Mouse (Mus musculus) cerebellum, adult 9-10 months (tissue): ENCODE data around the gene Lurap1.

Experiments
- DNase-seq: peaks from one replicate; pipeline ENCODE4 v3.0.0; 2022

Gene Lurap1

DNA sequence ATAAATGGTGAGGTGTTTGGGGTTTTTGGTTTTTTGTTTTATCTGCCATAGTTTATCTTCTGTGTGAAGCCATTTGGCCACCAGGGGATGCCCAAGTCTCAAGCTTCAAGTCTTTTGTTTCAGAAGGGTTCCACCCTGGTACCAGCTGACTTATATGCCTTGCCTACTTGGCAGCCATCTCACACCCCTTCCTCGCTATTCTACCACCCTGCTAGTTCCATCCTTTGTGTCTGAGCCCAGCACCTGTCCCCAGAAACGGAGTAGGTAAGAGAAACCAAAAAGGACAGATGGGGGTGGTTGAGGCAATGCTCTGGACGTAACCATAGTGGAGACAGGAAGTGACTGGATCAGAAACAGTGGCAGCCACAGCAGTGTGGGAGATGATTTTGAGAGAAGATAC, 8.8 kb upstream of the Lurap1 start:
- DNase-seq = no peak

DNA sequence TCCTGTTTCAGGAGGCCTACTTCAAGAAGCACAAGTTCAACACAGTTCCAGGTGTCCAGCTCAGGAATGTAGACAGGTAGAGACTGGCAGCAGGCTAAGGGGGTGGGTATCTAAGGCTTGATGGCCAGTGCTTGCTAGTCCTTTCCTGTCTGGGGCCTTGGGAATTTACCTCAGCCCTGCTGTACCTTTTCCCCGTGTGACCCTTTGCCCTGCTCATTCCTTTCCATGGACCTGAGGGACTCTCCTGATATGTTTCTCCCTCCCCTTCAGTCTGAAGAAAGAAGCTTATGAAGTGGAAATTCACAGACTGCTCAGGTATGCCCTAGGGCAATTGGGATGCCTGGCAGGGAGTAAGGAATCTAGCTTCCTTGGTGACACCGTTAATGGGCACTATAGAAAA, 6.7 kb upstream of the Lurap1 start:
- DNase-seq = no peak

- DNase-seq = no peak
Measured at GRCm38 (mm10) chr4:116152702-116153101, 1.6 kb upstream of the Lurap1 start.

- DNase-seq = no peak
Measured at GRCm38 (mm10) chr4:116150862-116151221, 296 bp downstream of the Lurap1 start.

GRCm38 (mm10) chr4:116150156-116150861, 829 bp downstream of the Lurap1 start:
- peak; percentile 57 for DNase-seq

DNA sequence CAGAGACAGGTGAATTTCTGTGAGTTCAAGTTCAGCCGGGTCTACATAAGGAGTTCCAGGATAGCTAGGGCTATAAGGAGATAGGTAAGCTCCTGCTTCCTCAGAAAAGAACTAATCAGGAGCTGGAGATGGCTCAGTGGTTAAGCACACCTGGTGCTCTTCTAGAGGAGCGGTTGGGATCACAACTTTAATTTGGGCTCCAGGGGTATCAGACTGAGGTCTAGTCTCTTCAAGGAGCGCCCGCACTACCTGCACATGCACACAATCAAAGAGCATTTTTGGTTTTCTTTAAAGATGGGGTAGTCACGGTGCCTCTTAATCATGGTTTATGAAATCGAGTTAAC, 1.4 kb downstream of the Lurap1 start:
- DNase-seq = no peak

DNA sequence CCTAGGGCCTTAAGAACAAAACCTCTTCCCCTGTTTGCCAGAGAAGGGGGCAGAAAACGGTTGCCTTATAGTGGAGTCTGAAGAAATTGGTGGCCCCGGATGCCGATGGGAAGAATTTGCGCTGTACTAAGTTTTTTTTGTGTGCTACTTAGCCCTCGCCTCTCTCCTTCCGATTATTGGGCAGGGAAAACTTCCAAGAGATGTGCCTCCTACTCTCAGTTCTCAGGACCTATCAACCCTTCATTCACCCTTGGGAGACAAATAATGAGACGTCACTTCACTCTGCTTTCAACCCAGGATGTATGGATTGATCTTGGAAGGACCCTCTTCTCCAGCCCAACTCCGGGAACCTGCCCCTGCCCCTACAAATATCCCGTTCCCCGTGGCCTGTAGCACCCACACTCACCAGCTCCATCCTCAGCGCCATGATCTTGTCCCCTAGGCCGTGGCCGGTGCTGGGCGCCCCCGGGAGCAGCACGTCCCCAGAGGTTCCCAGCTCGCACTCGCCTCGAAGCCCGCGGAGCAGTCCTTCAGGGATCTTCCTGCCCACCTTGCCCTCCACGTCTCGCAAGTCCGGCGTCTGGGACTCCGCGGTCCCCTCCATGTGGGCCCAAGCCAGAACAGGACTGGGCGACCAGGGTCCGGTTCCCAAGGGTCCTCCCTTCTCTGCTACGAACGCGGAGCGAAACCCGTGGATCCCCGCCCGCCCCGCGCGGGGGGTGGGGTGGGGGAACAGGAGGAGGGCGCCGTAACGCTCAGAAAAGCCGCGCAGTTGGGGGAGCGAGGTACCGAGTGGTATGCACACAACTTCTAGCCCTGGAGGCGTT, 7.0 kb downstream of the Lurap1 start:
- peak; percentile 87 for DNase-seq

DNA sequence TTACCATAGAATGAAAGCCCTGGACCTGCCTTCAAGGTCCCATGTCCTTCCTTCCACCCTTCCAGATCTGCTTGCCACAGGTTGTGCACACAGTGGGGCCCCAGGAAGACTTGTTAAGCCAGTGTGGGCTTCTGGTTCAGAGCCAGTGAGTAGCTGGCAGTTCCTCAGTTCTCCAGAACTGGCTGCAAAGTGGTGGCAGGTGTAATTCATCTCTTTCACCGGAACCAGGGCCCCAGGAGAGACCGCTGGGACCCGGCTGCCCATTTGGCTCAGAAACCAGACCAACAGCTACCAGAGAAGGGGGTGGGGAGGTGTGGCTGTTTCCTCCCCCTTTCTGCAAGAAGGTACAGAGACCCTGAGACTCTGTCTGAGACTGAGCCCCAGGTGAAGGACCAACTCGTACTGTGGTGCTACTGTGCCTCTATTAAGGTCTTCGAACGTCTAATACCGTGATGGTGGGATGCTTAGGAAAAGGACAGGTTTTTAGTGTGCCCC, 7.8 kb downstream of the Lurap1 start:
- peak; percentile 99 for DNase-seq

- no peak for DNase-seq
Measured at GRCm38 (mm10) chr4:116142269-116142668, 8.9 kb downstream of the Lurap1 start.

DNA sequence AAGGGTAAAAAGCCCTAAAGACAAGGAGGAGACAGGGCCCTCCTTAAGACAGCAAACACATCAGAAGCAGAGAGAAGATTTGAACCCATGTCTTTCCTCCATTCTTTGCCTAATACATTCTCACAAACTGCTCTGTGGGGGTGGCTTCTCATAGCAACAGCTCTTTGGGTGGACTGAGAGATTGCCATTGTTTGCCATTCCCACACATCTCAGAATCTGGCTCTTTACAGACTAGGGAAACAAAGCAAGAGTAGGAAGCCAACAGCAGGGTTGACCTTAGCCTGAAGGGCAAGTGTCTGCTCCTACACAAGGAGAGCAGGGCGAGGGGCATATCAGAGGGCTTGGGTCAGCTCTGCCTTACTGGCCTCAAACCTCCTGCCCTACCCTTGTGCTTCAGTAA, 9.4 kb downstream of the Lurap1 start:
- DNase-seq = no peak

DNA sequence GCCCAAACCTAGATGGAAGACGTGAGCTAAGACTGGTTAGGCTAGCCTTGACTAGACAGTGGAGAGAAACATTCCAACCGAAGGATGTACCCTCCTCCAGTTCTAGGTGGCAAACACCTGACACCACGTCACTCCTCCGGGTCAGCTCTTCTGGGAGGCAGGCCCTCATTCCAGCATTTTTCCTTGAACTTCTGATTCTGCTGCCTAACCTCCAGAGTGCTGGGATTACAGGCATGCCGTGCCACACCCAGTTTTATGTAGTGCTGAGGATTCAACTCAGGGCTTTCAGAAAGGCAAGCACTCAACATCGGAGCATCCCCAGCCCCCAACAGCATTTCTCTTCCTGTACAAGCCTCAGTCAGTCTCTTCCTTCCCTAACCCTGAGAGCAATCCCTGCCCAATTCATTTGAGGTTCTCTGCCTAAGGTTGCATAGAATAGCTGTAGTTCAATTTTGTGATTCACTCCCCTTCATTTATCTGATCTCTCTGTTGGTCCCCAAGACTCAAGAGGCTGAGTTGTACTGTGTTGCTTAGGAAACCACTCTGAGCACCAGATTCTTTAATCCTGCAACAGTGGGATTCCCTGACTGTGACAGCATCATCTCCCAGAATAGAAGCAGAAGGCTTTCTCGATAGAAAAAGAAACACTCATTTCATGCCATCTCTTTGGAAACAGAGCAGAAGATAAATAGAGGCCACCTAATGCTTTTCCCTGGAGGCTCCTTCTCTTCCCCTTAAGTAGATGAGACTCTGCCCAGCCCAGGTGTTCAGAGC, 10.2 kb downstream of the Lurap1 start:
- DNase-seq = no peak

DNA sequence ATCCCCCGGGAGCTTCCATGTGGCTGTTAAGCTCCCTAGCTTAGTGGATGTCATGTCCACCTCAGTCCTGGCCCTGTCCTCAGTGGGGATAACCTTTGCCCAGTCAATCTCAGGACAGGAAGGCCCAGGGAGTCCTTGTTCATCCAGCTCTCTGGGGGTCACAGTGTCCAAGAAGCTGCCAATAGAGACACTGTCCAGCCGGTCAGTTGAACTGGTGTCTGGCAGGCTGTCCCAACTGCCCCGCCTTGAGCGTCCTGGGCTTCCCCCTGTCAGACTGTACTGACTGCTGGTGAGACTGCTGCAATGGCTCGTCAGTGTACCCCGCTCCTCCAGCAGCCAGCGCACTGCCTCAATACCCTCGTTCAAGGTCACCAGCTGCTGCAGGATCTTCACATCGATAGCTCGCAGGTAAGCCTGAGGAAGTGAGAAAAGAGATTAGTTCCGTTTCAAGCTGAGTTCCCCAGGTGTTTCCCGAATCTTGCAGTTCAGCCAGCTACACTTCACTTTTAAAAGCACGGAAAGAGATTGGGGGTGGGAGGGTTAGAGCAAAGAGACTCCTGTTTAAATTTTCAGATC, 13.6 kb downstream of the Lurap1 start:
- no peak for DNase-seq

GRCm38 (mm10) chr4:116134990-116135389, 16.1 kb downstream of the Lurap1 start:
- peak; percentile 60 for DNase-seq

DNA sequence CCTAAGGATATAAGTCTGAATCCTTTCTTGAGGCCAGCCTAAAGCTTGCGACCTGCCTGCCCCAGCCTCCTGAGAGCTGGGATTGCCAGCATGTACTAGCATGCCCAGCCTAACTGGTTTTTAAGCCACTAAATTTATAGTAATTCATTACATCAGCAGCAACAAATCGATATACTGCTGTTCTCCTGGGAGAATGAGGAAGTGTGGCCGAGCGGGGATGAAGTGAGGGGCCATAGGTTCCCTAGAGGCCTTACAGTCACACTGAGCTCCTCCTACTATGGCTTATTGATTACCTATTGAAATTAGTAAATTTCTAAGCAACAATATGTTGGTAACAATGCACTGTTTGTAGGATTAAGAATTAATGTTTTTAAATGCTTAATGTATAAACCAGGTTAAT, 18.0 kb downstream of the Lurap1 start:
- peak; percentile 14 for DNase-seq

GRCm38 (mm10) chr4:116127956-116128355, 23.2 kb downstream of the Lurap1 start:
- DNase-seq = peak; percentile 10

GRCm38 (mm10) chr4:116125803-116126386, 25.2 kb downstream of the Lurap1 start:
- DNase-seq = no peak

DNA sequence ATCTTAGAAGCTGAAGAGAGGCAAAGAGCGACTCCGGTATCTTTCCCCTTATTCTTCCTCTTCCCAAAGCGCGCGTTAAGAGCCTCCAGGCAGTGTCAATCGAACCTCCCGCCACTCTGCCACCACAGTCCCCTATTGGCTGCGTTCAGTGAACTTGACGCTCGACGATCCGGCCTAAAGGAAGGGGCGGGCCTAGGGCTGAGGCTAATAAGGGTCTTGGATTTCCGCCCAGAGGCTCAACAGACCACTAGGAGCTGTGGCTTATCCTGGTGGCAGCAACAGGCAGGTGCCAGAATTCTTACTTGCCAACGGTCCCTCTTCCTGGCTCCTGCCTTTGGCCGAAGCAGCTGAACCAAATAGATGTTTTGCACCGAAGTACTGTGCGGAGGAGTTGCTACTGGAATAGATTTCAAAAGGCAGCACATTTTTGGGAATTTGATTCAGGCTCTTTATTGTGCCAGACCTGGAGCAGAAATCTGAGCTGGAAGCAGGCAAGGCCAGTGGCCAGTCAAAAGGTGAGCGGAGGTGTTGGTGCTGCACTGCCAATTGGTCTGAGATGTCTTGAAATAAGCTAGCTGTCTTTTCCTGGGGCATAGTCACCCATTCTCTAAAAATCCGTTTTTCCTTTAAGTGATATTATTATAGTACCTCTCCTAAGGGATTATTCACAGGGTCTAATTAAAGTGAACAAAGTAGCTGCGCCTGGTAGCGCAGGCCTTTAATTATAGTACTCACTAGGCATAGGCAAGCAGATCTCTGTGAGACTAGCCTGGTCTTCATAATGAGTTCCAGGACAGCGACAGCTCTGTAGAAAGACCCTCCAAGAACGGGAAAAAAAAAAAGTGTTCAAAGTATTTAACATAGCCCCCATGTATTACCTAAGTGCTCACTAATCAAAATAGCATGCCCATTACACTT, 27.3 kb downstream of the Lurap1 start, which contains the start of the genes Rad54l and Pomgnt1:
Rad54l (minus strand) TSS at position 89 of the 918 bp plus-strand sequence.
Pomgnt1 (plus strand) TSS at position 239 of the 918 bp plus-strand sequence.
- DNase-seq = peak; percentile 77

- no peak for DNase-seq
Measured at GRCm38 (mm10) chr4:116122762-116123161, 28.4 kb downstream of the Lurap1 start.

- DNase-seq = no peak
Measured at GRCm38 (mm10) chr4:116111486-116111885, 39.7 kb downstream of the Lurap1 start.

DNA sequence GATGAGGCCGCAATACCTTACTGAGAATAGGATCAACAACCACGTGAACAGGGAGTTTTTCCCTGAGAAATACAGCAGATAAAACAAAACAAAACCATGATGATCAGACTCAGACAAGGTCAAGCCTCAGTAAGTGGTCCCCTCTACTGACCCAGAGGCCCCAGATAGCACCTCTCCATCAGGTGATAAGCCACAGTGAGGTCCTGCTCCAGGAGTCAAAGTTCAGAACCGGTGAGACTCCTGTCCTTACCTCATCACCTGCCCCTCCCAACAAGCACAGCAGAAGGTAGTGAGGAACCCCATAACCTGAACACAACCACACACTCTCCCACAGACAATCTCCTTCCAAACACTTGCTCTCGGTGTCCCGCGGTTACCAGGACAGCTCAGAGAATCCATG, 40.4 kb downstream of the Lurap1 start:
- no peak for DNase-seq

DNA sequence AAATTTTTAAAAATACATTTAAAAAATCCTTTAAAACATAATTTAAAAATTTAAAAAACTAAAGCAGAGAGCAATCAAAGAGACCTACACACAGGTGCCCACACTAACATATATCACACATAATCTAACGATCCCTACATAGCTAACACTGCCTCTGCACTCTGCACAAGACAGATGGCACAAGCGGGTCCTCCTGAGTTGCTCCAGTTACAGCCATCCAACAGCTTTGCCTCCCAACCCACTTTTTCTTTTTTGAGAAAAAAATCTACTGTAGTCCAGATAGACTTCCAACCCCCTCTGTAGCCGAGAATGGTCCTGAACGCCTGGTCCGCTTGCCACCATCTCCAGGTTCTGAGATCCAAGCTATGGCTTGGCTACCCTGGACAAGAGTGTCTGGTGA, 45.9 kb downstream of the Lurap1 start:
- no peak for DNase-seq
